Mouse (Mus musculus): ENCODE data around the gene A430033K04Rik. TPM values are rescaled to one million over a fixed set of nuclear protein-coding genes. Genes with fewer than 3 reads are reported as not detected.

The A430033K04Rik gene
- 10 to 100 TPM in 1 of 2 experiments, 1 to 10 TPM in 1; 5.6 to 10.7 TPM for polyA plus RNA-seq (2017; shearing (Covaris generic))

DNA sequence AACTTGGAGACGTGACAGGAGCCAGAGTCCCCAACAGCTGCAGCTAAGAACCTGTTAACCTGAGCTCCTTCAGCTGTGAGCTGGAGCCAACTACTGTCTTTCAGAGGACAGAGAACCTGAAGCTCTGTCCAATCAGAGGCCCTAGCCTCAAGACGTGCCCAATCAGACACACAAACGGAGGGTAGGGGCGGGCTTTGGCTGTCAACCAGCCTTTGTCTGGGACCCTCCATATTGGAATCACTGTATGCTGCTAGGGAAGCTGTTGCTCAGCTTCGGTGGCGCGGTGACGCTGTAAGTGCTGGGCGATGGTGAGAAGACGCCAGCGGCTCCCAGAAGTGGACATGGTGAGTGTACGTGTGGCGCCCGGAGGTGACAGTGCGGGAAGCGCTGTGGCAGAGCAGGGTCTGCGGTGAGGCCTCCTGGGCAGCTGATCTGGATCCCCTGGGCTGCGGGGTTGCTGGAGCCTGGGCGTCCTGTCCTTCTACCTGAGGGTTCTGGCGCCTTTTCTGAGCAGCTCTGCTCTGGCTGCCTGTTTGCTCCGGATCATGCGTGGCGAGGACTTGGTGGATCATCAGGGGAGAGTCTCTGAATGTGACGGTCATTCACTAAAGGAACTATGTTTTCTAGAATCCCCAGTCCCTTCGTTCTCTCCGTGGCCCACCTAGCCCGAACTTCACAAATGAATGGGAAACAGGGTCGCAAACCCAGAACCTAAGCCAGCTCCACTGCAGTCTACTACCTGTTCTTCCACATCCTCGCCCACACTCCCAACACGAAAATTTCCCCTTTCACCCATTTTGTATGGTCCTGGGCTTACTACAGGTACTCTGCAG is at the start of gene A430033K04Rik:
TSS of gene A430033K04Rik (plus strand) at position 215 of the 833 bp plus-strand sequence.

DNA sequence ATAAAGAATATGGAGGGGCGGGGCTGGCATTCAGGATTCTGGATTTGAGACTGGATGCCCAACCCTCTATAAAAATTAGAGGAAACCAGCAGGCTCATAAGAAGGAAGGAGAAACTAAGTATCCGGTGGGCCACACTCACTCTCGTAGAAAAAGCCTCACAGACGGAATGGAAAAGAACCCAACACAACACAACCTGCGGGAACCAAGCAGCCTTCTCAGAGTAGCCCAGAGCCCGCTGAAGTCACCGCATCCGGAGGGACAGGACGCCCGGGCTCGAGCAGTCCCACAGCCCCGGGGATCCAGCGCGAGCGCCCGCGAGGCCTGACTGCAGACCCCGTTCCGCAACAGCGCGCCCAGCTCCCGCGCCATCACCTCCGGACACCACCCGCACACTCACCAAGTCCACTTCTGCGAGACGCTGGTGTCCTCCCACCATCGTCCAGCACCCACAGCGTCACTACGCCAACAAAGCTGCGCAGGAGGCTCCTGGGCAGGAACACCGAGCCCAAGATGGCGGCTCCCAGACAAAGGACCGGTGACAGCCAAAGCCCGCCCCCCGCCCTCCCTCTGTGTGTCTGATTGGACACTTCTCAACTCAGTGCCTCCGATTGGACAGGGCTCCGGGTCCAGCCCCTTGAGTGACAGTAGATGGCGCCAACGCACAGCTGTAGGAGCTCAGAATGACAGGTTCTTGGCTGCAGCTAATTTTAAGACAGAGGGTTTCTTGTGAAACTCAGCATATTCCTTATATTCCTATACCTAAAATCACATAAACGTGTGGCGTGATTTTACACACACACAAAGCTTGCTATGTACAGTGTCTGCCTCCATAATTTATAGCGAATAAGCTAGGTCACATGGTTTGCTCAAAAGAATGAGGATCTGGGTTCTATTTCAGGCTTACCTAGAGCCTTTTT is 3.2 kb upstream of the A430033K04Rik start, which contains the start of gene Zfp68:
TSS of gene Zfp68 (minus strand) at position 551 of the 918 bp plus-strand sequence.

Other genes with a start within 250 kb of the A430033K04Rik start
- 10 to 100 TPM; 21.6 to 29.5 TPM for gene Zfp157, start 181.4 kb upstream of the A430033K04Rik start, polyA plus RNA-seq (2017; shearing (Covaris generic))
- under 1 TPM in 1 of 2 experiments, not detected in 1; 0.20 TPM for gene 1700123K08Rik, start 58.1 kb upstream of the A430033K04Rik start, polyA plus RNA-seq (2017; shearing (Covaris generic))
- gene Zfp68, start 3.1 kb upstream of the A430033K04Rik start, polyA plus RNA-seq (2017; shearing (Covaris generic)), result 10 to 100 TPM; 62.8 to 77.4 TPM
- under 1 TPM; 0.88 to 0.98 TPM for gene Fam20c, start 131.7 kb downstream of the A430033K04Rik start, polyA plus RNA-seq (2017; shearing (Covaris generic))
- not detected for gene Gm5294, start 197.2 kb downstream of the A430033K04Rik start, polyA plus RNA-seq (2017; shearing (Covaris generic))